Mouse (Mus musculus) embryonic fibroblast, embryonic 13.5 days (primary cell): ENCODE results near the gene Slc22a20.

Experiments
- CTCF ChIP-seq: IDR thresholded peaks from 2 replicates; pipeline ENCODE4 v1.5.1; 2011; ENCODE audit warnings: mild to moderate bottlenecking, control low read depth, low read length, moderate library complexity, borderline replicate concordance; ENCODE audit not compliant: insufficient read depth
- POLR2A ChIP-seq: IDR thresholded peaks from 2 replicates; pipeline ENCODE4 v1.6.1; 2011; ENCODE audit warnings: low read depth, mild to moderate bottlenecking, control low read depth, low read length, moderate library complexity

DNA sequence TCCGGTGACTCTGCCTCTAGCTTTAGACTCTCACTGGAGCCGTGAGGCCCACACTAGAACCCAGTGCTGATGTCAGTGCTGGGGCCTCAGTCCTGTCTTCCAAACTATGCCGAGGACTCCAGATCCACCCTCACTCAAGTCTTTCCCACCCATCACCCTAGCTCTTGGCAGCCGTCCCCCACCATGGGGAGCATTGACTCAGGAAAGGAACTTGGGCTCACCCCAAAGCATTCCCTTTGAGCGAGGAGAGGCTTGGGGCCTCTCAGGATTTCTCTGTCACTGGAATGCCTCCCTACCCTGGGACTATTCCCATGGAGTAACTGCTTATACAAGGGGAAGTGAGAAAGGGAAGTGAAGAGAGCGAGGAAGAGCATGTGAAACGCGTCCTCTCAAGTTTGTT, 40.1 kb downstream of the Slc22a20 start:
- TF ChIP-seq CTCF = no peak
- no peak for TF ChIP-seq POLR2A
